Mouse (Mus musculus): Measurements from ENCODE around the gene Igtp.

DNA sequence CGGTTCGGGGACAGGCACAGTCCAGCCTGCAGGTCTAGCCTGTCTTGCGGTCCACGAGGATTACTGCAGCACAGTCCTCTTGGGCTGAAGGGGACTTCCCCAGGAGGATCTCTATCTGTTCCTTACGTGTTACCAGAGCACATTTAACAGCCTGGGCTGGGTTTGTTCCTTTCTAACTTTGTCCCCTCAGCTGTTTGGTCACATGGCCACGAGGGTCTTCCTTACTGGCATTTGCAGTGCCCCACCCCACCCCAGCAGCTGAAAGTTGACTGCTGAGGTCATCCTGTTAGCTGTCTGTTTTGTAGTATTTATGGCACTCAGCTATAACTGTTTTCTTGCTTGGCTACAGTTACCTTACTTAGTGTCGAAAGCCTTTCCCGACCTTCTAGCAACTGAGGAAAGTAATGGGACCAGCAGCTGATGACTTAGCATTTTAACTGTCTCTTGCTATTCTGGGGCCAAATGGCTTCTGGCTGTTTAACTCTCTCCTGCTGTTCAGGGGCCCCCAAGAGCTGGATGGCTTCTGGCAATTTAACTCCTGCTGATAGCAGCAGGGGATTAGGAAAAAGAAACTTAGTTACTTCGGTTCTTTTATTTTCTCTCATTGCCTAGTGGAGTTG lies 11.8 kb downstream of the Igtp start:
- TF ChIP-seq TBP (conservative IDR thresholded peaks at IDR 0.05; ENCODE audit: low read depth, low read length) (peak; percentile 66), TCF12 (IDR thresholded peaks at IDR 0.05; ENCODE audit: low read depth, low read length) (peak; percentile 85), USF2 (conservative IDR thresholded peaks at IDR 0.05; ENCODE audit: low read depth, low read length) (peak; percentile 87), CTCF (conservative IDR thresholded peaks at IDR 0.05 in 1 of 2, IDR thresholded peaks at IDR 0.05 in 1 of 2; ENCODE audit: low read depth in 2 of 2, low read length in 2 of 2) (no peak), EP300 (IDR thresholded peaks at IDR 0.05; ENCODE audit: low read length) (peak; percentile 61)

All from CH12.LX (cell line).